Mouse (Mus musculus) kidney, embryonic 16.5 days (tissue): ENCODE results near the gene Pnpla2. TPM values are rescaled to one million over a fixed set of nuclear protein-coding genes. Genes with fewer than 3 reads are reported as not detected.
"Not testable (repeated sequence)": the region's sequence is repeated elsewhere in the genome, so short reads cannot be mapped to it uniquely, and the experiment has no call there.

ENCODE experiments used
- ATAC-seq: fragments of 200-750 bp; cut with Nextera tagmentation; 2 replicates; pipeline ENCODE4 v1.8.0; 2017; ENCODE audit warnings: moderate TSS enrichment; ENCODE audit not compliant: low FRiP score, low TSS enrichment
- H3K27ac ChIP-seq: fragments of 300-500 bp; sonication (generic); 2 replicates; pipeline ENCODE4 v1.5.1; 2014; ENCODE audit warnings: low read length
- H3K27me3 ChIP-seq: fragments of 300-500 bp; sonication (generic); 2 replicates; pipeline ENCODE4 v1.6.1; 2014; ENCODE audit warnings: low read length, control low read depth, mixed read lengths; ENCODE audit not compliant: insufficient read depth
- H3K36me3 ChIP-seq: fragments of 300-500 bp; sonication (generic); 2 replicates; pipeline ENCODE4 v1.6.1; 2014; ENCODE audit warnings: low read length, control low read depth, mixed read lengths; ENCODE audit not compliant: insufficient read depth
- H3K4me1 ChIP-seq: fragments of 300-500 bp; sonication (generic); 2 replicates; pipeline ENCODE4 v1.6.1; 2014; ENCODE audit warnings: low read length, control low read depth, mixed read lengths; ENCODE audit not compliant: insufficient read depth
- H3K4me2 ChIP-seq: fragments of 300-500 bp; sonication (generic); replicated peaks from 2 replicates; pipeline ENCODE4 v1.6.1; 2014; ENCODE audit warnings: low read depth, low read length
- H3K4me3 ChIP-seq: fragments of 300-500 bp; sonication (generic); 2 replicates; pipeline ENCODE4 v1.5.1; 2014; ENCODE audit warnings: mild to moderate bottlenecking, low read length
- H3K9ac ChIP-seq: fragments of 300-500 bp; sonication (generic); replicated peaks from 2 replicates; pipeline ENCODE4 v1.6.1; 2014; ENCODE audit warnings: low read length
- H3K9me3 ChIP-seq: fragments of 300-500 bp; sonication (generic); 2 replicates; pipeline ENCODE4 v1.6.1; 2016; ENCODE audit warnings: low read length, control low read depth
- WGBS: fragments of 180-500 bp; shearing (Covaris S2); extraction: QIAGEN DNeasy Blood & Tissue Kit; methylation state at CpG from one replicate; pipeline ENCODE4 v1.1.7; 2014; 5-methylcytosine and 5-hydroxymethylcytosine counted together
- polyA plus RNA-seq: library from polyadenylated mRNA; unstranded; fragments of >200 nt; fragmentation: Nextera tagmentation; extraction: Ambion mirVana; gene quantifications from 2 replicates; pipeline ENCODE4 v1.2.1, GENCODE M21; 2015

Pnpla2 gene
- 47.0 and 51.5 TPM in 2 replicates for polyA plus RNA-seq

DNA sequence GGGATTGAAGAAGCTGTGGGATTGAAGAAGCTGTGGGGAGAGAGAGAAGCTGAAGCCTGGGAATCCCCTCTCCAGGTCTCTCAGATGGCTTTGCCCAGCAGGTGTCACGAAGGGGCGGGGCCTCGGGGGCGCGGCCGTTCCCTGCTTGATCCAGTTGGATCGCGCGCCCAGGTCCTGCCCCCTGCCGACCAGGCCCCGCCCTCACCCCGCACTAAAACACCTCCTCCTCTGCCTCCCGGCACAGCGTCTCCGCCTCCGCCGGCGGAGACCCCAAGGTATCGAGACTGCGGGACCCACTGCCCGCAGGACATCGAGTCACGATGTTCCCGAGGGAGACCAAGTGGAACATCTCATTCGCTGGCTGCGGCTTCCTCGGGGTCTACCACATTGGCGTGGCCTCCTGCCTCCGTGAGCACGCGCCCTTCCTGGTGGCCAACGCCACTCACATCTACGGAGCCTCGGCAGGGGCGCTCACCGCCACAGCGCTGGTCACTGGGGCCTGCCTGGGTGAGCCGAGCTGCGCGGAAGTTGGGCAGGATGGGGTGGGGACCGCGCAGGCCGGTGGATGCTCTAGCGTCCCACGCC is at the start of gene Pnpla2:
Gene Pnpla2, plus strand, starts transcription at position 232 of the 585 bp plus-strand sequence.
- under 1% methylated on average over 45 of the region's 45 CpGs for WGBS
- peak within 1 kb of the TSS; percentile 92 for H3K4me2 ChIP-seq
- H3K9me3 ChIP-seq = no peaks in the 10 kb centered on the region
- H3K9ac ChIP-seq = peak within 1 kb of the TSS; percentile 70
- peaks cover 33% of the 10 kb centered on the region for H3K36me3 ChIP-seq
- peak; percentile 84 for ATAC-seq
- H3K27ac ChIP-seq = peak within 1 kb of the TSS; percentile 82
- peaks cover 12% of the 10 kb centered on the region for H3K4me1 ChIP-seq
- H3K4me3 ChIP-seq = peak within 1 kb of the TSS; percentile 77
- no peaks in the 10 kb centered on the region for H3K27me3 ChIP-seq

- no peak overlapping the region for H3K9ac ChIP-seq
- no peaks in the 10 kb centered on the region for H3K9me3 ChIP-seq
- peaks cover 45% of the 10 kb centered on the region for H3K36me3 ChIP-seq
- 0 out of 2 replicates have a peak, but pooled peaks cover 2% of the 10 kb centered on the region for H3K4me1 ChIP-seq
- no peak for ATAC-seq
- no peak overlapping the region for H3K4me3 ChIP-seq
- no peaks in the 10 kb centered on the region for H3K27me3 ChIP-seq
- no peak overlapping the region for H3K4me2 ChIP-seq
- 77% methylated on average over 4 of the region's 4 CpGs for WGBS
- H3K27ac ChIP-seq = no peak overlapping the region
Observed at GRCm38 (mm10) chr7:141405466-141405865, 49.5 kb upstream of the Pnpla2 start.

DNA sequence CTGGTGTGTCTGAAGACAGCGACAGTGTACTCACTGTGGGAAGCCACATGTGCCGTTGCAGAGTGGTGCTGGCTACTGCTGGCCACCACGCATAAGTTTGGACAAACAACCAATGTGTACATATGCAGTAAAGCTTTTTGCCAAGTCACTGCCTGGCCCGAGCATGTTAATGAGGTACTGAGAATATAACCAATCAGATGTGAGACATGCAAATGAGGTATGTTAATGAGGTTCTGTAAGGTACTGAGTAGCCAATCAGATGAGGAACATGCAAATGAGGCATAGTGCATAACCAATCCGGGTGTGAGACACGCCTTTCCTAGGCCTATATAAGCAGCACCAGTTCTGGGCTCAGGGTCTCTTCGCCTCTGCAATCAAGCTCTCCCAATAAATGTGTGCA is 47.3 kb upstream of the Pnpla2 start:
- H3K4me2 ChIP-seq, H3K9ac ChIP-seq, H3K27ac ChIP-seq, H3K4me1 ChIP-seq, H3K9me3 ChIP-seq, ATAC-seq, H3K27me3 ChIP-seq, H3K4me3 ChIP-seq: not testable (repeated sequence)
- WGBS = 99% methylated on average over 7 of the region's 7 CpGs
- peaks cover 27% of the 10 kb centered on the region for H3K36me3 ChIP-seq

DNA sequence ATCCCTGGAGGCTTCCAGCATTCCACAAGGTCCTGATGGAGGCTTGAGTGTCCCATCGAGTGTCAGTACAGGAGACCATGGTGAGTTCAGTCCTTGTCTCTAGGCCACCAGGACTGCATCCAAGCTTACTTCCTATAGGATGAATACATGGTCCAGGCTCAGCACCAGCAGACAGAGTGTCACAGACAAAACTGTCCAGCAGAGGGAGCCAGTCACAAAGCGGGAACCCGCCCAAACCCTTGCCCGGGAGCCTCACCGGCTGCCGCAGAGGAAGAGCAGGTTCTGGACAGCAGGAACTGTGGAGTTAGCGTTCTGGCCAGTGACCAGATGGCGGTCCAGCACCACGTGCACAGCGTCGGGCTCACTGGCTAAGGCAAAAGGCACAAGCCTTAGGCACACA is 46.2 kb upstream of the Pnpla2 start:
- 0 out of 2 replicates have a peak overlapping the region, but pooled peaks have one; percentile 17 for H3K9ac ChIP-seq
- H3K36me3 ChIP-seq = peaks cover 24% of the 10 kb centered on the region
- WGBS = 10% methylated on average over 11 of the region's 11 CpGs
- ATAC-seq = peak; percentile 36
- H3K27ac ChIP-seq = no peak overlapping the region
- no peak overlapping the region for H3K4me3 ChIP-seq
- H3K27me3 ChIP-seq = no peaks in the 10 kb centered on the region
- peaks cover 10% of the 10 kb centered on the region for H3K4me1 ChIP-seq
- H3K9me3 ChIP-seq = no peaks in the 10 kb centered on the region
- H3K4me2 ChIP-seq = no peak overlapping the region

GRCm38 (mm10) chr7:141410631-141411030 is 44.4 kb upstream of the Pnpla2 start:
- Histone ChIP-seq H3K27me3 (no peaks in the 10 kb centered on the region), H3K4me2 (no peak overlapping the region), H3K36me3 (peaks cover 24% of the 10 kb centered on the region), H3K9me3 (no peaks in the 10 kb centered on the region), H3K4me1 (peaks cover 15% of the 10 kb centered on the region), H3K4me3 (no peak overlapping the region), H3K27ac (no peak overlapping the region), H3K9ac (no peak overlapping the region)
- 93% methylated on average over 8 of the region's 8 CpGs for WGBS
- ATAC-seq = no peak

DNA sequence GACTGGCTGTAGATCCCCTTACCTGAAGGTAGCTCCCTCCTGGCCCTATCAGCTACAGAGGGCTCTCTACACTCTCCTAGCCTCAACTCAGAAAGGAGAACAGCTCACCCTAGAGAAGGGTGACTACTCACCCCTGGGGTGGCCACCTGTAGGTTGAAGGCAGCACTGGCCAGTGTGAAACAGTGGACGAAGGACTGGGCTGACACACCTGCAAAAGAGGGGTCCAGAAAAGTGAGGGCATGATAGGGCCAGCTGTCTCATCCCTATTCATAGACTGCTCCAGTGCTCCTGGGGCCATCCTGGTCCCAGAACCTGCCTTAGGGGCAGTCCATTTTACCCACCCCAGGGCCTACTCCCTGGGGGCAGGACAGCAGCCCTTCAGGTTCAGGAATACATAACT is 43.3 kb upstream of the Pnpla2 start:
- Histone ChIP-seq H3K4me2 (no peak overlapping the region), H3K9ac (no peak overlapping the region), H3K4me3 (no peak overlapping the region), H3K4me1 (peaks cover 15% of the 10 kb centered on the region), H3K27ac (no peak overlapping the region), H3K27me3 (no peaks in the 10 kb centered on the region), H3K9me3 (no peaks in the 10 kb centered on the region), H3K36me3 (peaks cover 24% of the 10 kb centered on the region)
- 87% methylated on average over 1 of the region's 1 CpGs for WGBS
- ATAC-seq = no peak

- H3K4me3 ChIP-seq = peak overlapping the region; percentile 84
- peak overlapping the region; percentile 89 for H3K9ac ChIP-seq
- peak overlapping the region; percentile 93 for H3K4me2 ChIP-seq
- WGBS = 2% methylated on average over 16 of the region's 16 CpGs
- peaks cover 20% of the 10 kb centered on the region for H3K36me3 ChIP-seq
- H3K4me1 ChIP-seq = peaks cover 15% of the 10 kb centered on the region
- H3K27ac ChIP-seq = peak overlapping the region; percentile 92
- H3K27me3 ChIP-seq = no peaks in the 10 kb centered on the region
- ATAC-seq = peak; percentile 25
- no peaks in the 10 kb centered on the region for H3K9me3 ChIP-seq
Observed at GRCm38 (mm10) chr7:141413331-141413730, 41.7 kb upstream of the Pnpla2 start.

DNA sequence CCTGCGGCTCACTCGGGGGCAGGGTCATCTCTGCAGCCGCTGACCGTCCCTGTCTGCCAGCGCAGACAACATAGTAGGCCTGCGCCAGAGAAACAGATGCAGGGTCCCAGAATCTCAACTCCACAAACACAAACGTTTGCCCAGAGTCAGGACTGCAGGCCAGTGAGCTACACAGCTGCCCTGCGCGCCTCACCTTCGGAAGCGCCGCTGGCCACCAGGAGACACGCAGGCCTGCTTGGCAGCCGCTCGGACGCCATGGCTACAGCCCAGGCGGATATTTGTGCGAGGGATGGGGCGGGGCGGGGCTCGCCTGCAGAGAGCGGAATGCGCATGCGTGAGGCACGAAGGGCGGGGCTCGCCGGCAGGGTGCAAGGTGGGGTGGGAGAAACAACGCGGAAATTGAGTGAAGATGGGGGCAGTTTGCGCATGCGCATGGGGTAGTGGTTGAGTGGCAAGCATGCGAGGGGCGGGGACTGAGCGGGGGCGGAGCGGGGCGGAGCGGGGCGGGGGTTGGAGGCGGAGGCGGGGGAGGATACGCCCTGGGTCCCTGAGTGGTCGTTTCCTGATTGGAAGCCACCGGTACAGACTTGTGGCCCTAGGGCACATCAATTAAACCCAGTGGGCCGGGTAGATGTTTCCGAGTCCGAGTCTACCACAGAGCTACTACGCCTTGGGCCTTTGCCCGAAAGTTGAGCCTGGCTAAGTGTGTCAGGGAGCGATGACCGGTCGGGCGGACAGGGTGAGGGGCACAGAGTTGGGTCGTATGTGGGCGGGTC is 41.0 kb upstream of the Pnpla2 start, which contains the start of gene Gatd1:
Gene Gatd1, minus strand, starts transcription at position 328 of the 776 bp plus-strand sequence.
- ATAC-seq = peak; percentile 92
- H3K27ac ChIP-seq = peak within 1 kb of the TSS; percentile 92
- peak within 1 kb of the TSS; percentile 89 for H3K9ac ChIP-seq
- no peaks in the 10 kb centered on the region for H3K27me3 ChIP-seq
- no peaks in the 10 kb centered on the region for H3K9me3 ChIP-seq
- peak within 1 kb of the TSS; percentile 84 for H3K4me3 ChIP-seq
- WGBS = under 1% methylated on average over 54 of the region's 56 CpGs
- H3K4me1 ChIP-seq = peaks cover 19% of the 10 kb centered on the region
- peak within 1 kb of the TSS; percentile 93 for H3K4me2 ChIP-seq
- peaks cover 17% of the 10 kb centered on the region for H3K36me3 ChIP-seq

GRCm38 (mm10) chr7:141416144-141416841 is 38.7 kb upstream of the Pnpla2 start:
- H3K27ac ChIP-seq = no peak overlapping the region
- H3K4me2 ChIP-seq = no peak overlapping the region
- H3K9ac ChIP-seq = no peak overlapping the region
- 83% methylated on average over 6 of the region's 6 CpGs for WGBS
- no peak overlapping the region for H3K4me3 ChIP-seq
- no peaks in the 10 kb centered on the region for H3K36me3 ChIP-seq
- ATAC-seq = no peak
- H3K27me3 ChIP-seq = no peaks in the 10 kb centered on the region
- H3K4me1 ChIP-seq = peaks cover 17% of the 10 kb centered on the region
- no peaks in the 10 kb centered on the region for H3K9me3 ChIP-seq
